Mouse (Mus musculus): ENCODE results near the gene Treml4. TPM values are rescaled to one million over a fixed set of nuclear protein-coding genes. Genes with fewer than 3 reads are reported as not detected.

The Treml4 gene
- polyA plus RNA-seq, 2 experiments, result 4.3 to 5.7 TPM

DNA sequence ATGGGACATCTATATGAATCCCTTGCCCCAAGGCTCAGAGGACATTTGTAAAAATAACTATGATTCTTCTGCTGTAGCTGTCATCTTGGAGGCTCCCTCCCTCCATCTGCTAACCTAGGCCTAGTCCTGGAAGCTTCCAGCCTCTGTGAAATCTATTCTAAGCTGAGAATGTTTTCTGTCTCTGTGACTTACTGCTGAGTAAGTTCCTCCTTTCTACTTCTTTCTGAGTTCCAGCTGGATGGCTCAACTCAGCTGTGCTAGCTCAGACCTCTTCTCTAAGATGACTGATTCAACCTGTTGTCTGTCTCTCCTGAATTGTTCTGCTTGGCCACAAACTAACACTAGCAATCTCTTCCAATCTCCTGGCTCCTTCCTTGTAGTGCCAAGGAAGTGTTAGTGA is 14.3 kb downstream of the Treml4 start:
- Histone ChIP-seq H3K9me3 (ENCODE audit: control insufficient read depth, low read length) (no peaks in the 10 kb centered on the region), H3K9ac (replicated peaks) (no peak overlapping the region), H3K27me3 (ENCODE audit: control insufficient read depth, insufficient read depth, low read length) (no peaks in the 10 kb centered on the region), H3K4me3 (ENCODE audit: insufficient read depth in 1 of 2, low read depth in 2 of 2, low read length in 2 of 2) (no peak overlapping the region), H3K4me1 (replicated peaks; ENCODE audit: control insufficient read depth in 2 of 2, insufficient read depth in 2 of 2, low read length in 1 of 2) (peaks cover 29 to 53% of the 10 kb centered on the region in 2 experiments), H3K4me2 (ENCODE audit: low read depth) (no peak overlapping the region), H3K27ac (no peak overlapping the region), H3K36me3 (replicated peaks; ENCODE audit: control insufficient read depth, insufficient read depth, low read depth) (no peaks in the 10 kb centered on the region)
- ATAC-seq (ENCODE audit: insufficient read depth) (no peak), DNase-seq (ENCODE audit: low read depth in 3 of 3, low spot score in 3 of 3) (no peak)
- TF ChIP-seq EP300 (IDR thresholded peaks at IDR 0.05; ENCODE audit: low read depth), result no peak
- TF ChIP-seq CTCF (IDR thresholded peaks at IDR 0.05; ENCODE audit: low read depth), result no peak

DNA sequence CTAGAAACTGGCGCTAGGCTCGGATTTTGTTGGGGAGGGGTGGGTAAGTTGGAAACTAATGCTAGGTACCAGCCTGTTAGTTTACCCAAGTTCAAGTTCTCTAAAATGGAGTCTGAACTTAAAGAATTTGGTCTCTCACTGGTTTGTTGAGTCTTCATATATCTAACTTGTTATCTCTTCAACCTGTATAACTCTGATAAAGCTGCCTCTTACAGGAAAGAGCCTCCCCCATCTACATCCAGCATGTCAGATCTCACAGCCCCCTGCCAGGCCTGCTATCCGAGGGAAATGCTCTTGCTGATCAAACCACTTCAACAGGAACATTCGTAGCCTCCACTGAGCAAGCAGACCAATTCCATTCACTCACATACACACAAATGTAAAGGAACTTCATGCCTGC is 14.9 kb downstream of the Treml4 start:
- Histone ChIP-seq H3K36me3 (replicated peaks; ENCODE audit: control insufficient read depth, insufficient read depth, low read depth) (no peaks in the 10 kb centered on the region), H3K4me3 (ENCODE audit: insufficient read depth in 1 of 2, low read depth in 2 of 2, low read length in 2 of 2) (no peak overlapping the region), H3K27me3 (ENCODE audit: control insufficient read depth, insufficient read depth, low read length) (no peaks in the 10 kb centered on the region), H3K27ac (no peak overlapping the region), H3K4me2 (ENCODE audit: low read depth) (no peak overlapping the region), H3K4me1 (replicated peaks; ENCODE audit: control insufficient read depth in 2 of 2, insufficient read depth in 2 of 2, low read length in 1 of 2) (peaks cover 23 to 48% of the 10 kb centered on the region in 2 experiments), H3K9ac (replicated peaks) (no peak overlapping the region; the same call in 1 of the 2 replicates), H3K9me3 (ENCODE audit: control insufficient read depth, low read length) (no peaks in the 10 kb centered on the region)
- DNase-seq (ENCODE audit: low read depth in 3 of 3, low spot score in 3 of 3), result no peak
- TF ChIP-seq EP300 (IDR thresholded peaks at IDR 0.05; ENCODE audit: low read depth) (no peak), CTCF (IDR thresholded peaks at IDR 0.05; ENCODE audit: low read depth) (no peak)
- no peak for ATAC-seq (ENCODE audit: insufficient read depth)
- 43% methylated on average over 4 of the region's 4 CpGs for WGBS (ENCODE audit: insufficient replicate concordance)

DNA sequence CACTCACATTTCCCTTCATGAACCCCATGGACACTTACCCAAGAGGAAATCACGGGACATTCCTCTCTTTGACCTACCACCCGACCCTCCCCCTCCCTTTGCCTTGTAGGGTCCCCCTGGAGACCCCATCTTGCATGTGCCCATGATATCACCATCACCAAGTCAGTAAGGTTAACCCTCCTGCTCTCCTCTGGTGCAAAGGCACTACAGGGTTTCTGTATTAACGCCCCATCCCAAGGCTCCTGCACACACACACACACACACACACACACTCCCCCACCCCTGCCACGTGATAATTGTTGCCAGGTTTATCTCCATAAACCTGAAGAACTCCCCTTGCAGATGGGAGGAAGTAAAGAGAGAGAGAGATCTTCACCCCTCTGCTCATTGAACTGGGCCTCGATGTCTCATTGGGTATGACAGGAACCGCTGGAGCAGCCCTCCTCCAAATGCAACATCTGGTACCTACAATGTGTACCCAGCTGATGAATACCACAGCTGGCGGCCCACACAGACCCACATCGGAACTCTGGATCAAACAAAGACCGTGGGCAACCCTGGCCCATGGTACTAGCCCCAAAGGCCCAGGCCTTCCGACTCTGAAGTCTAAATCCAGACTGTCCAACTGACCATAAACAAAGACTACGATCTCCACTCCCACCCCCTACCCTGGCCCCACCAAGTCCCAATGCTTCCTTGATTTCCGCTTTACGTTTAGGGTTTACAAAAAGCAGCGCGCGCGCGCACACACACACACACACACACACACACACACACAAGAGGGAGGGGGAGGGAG is 17.0 kb downstream of the Treml4 start:
- no peak overlapping the region; the same call in none of the 2 replicates for H3K27ac ChIP-seq
- no peaks in the 10 kb centered on the region for H3K9me3 ChIP-seq (ENCODE audit: control insufficient read depth, low read length)
- no peak for DNase-seq (ENCODE audit: low read depth in 3 of 3, low spot score in 3 of 3)
- H3K36me3 ChIP-seq (replicated peaks; ENCODE audit: control insufficient read depth, insufficient read depth, low read depth), result no peaks in the 10 kb centered on the region
- peak overlapping the region; percentile 48 to 72 for H3K4me3 ChIP-seq (ENCODE audit: insufficient read depth in 1 of 2, low read depth in 2 of 2, low read length in 2 of 2)
- peaks cover 17 to 34% of the 10 kb centered on the region in 2 experiments for H3K4me1 ChIP-seq (replicated peaks; ENCODE audit: control insufficient read depth in 2 of 2, insufficient read depth in 2 of 2, low read length in 1 of 2)
- ATAC-seq (ENCODE audit: insufficient read depth), result peak; percentile 56
- H3K4me2 ChIP-seq (ENCODE audit: low read depth), result peak overlapping the region; percentile 64
- 25% methylated on average over 18 of the region's 18 CpGs for WGBS (ENCODE audit: insufficient replicate concordance)
- H3K9ac ChIP-seq (replicated peaks), result peak overlapping the region; percentile 69
- H3K27me3 ChIP-seq (ENCODE audit: control insufficient read depth, insufficient read depth, low read length), result no peaks in the 10 kb centered on the region
- TF ChIP-seq EP300 (IDR thresholded peaks at IDR 0.05; ENCODE audit: low read depth), result no peak
- TF ChIP-seq CTCF (IDR thresholded peaks at IDR 0.05; ENCODE audit: low read depth), result no peak

DNA sequence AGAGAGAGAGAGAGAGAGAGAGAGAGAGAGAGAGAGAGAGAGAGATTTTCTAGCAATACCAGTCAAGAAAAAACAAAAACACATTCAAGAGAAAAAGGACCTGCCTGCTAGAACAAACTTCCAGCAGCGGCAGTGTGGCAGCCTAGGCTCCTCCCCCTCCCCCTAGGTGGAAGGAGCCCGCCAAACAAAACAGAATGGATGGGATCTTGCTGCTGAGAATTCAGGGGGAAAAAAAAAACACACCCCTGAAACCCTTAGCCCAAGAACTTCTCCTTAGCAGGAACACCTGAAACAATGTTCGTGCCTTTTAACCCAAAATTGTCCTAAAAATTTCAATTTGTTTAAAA is 17.6 kb downstream of the Treml4 start:
- ATAC-seq (ENCODE audit: insufficient read depth) (peak; percentile 54; the same call in 1 of the 2 replicates), DNase-seq (ENCODE audit: low read depth in 3 of 3, low spot score in 3 of 3) (no peak)
- TF ChIP-seq EP300 (IDR thresholded peaks at IDR 0.05; ENCODE audit: low read depth) (no peak), CTCF (IDR thresholded peaks at IDR 0.05; ENCODE audit: low read depth) (no peak)
- Histone ChIP-seq H3K27me3 (ENCODE audit: control insufficient read depth, insufficient read depth, low read length) (no peaks in the 10 kb centered on the region), H3K36me3 (replicated peaks; ENCODE audit: control insufficient read depth, insufficient read depth, low read depth) (no peaks in the 10 kb centered on the region), H3K27ac (no peak overlapping the region; the same call in none of the 2 replicates), H3K4me1 (replicated peaks; ENCODE audit: control insufficient read depth in 2 of 2, insufficient read depth in 2 of 2, low read length in 1 of 2) (peaks cover 17 to 34% of the 10 kb centered on the region in 2 experiments), H3K4me2 (ENCODE audit: low read depth) (peak overlapping the region; percentile 64), H3K9me3 (ENCODE audit: control insufficient read depth, low read length) (no peaks in the 10 kb centered on the region), H3K9ac (replicated peaks) (peak overlapping the region; percentile 69), H3K4me3 (ENCODE audit: insufficient read depth in 1 of 2, low read depth in 2 of 2, low read length in 2 of 2) (peak overlapping the region; percentile 48 to 72)
- WGBS (ENCODE audit: insufficient replicate concordance), result 9% methylated on average over 3 of the region's 3 CpGs

GRCm38 (mm10) chr17:48286765-48287164 is 22.7 kb downstream of the Treml4 start:
- 25% methylated on average over 1 of the region's 1 CpGs for WGBS (ENCODE audit: insufficient replicate concordance)
- no peak overlapping the region for H3K27ac ChIP-seq
- H3K9me3 ChIP-seq (ENCODE audit: control insufficient read depth, low read length), result no peaks in the 10 kb centered on the region
- peak; percentile 23; the same call in 1 of the 2 replicates for ATAC-seq (ENCODE audit: insufficient read depth)
- no peak for DNase-seq (ENCODE audit: low read depth in 3 of 3, low spot score in 3 of 3)
- no peak overlapping the region for H3K4me3 ChIP-seq (ENCODE audit: insufficient read depth in 1 of 2, low read depth in 2 of 2, low read length in 2 of 2)
- peaks cover 9 to 10% of the 10 kb centered on the region in 2 experiments for H3K4me1 ChIP-seq (replicated peaks; ENCODE audit: control insufficient read depth in 2 of 2, insufficient read depth in 2 of 2, low read length in 1 of 2)
- TF ChIP-seq EP300 (IDR thresholded peaks at IDR 0.05; ENCODE audit: low read depth) (no peak), CTCF (IDR thresholded peaks at IDR 0.05; ENCODE audit: low read depth) (peak; percentile 60)
- H3K27me3 ChIP-seq (ENCODE audit: control insufficient read depth, insufficient read depth, low read length), result no peaks in the 10 kb centered on the region
- no peak overlapping the region for H3K4me2 ChIP-seq (ENCODE audit: low read depth)
- no peak overlapping the region for H3K9ac ChIP-seq (replicated peaks)
- H3K36me3 ChIP-seq (replicated peaks; ENCODE audit: control insufficient read depth, insufficient read depth, low read depth), result no peaks in the 10 kb centered on the region

All from liver, embryonic 14.5 days (tissue).